ENCODE assay signal across 8 mouse cellular contexts in the genomic region with DNA sequence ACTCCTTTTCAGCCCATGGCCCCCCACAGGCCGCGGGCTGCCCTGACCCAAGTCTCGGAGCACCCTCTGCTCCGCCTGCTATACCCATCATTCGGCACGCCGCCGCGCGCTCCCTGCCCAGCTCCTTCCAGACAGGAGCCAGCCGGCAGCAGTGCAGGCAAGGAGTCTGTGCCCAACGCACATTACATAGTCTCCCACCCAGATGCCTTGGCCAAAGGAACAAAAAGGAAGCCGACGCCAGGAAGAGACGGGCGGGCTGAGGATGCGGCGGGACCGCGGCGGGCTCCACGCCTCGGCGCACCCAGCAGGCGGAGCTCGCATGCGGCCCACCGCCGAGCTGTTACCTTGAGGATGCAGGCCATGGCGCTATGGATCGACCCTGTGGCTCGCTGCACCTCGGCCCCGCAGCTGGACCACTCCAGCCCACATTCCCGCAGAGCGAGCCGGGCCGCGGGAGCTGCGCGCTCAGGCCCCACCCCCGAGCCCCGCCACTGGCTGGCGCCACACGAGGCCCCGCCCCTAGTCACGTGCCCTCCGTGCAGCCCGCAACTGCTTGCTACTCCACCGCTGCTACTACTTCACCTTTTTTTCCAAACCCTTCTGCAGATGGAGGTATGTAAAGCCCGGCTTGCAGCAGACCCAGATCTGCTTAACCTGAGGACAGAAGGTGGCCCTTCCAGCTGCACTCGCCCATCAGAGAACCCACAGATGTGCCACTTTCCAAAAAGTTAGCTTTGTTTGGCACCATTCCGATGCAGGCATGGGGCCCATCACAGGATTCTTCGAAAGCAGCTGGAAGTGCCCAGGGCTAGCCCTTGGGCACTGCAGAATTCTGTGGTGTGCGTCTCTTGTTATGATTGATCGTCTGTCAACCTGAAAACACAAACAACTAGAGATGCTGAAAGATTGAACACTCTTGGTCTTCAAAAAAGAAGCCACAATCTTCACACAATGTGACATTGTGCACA. TPM values are rescaled to one million over a fixed set of nuclear protein-coding genes. Genes with fewer than 3 reads are reported as not detected.
DNase-seq lines count a peak whose midpoint lies in the region; ATAC-seq and TF ChIP-seq lines count a peak whose summit lies in the region.

A gene (minus strand): TSS at position 474 of the 968 bp plus-strand sequence.

- no peaks in the 10 kb centered on the region for H3K9me3 ChIP-seq in E14TG2a.4 (ENCODE audit: low read length)
- no peaks in the 10 kb centered on the region for H3K9me3 ChIP-seq in forebrain, embryonic 11.5 days (ENCODE audit: control insufficient read depth, low read length)
- H3K9me3 ChIP-seq in heart, embryonic 16.5 days (replicated peaks; ENCODE audit: control insufficient read depth, low read length), result no peaks in the 10 kb centered on the region
- no peaks in the 10 kb centered on the region for H3K9me3 ChIP-seq in liver, embryonic 14.5 days (ENCODE audit: control insufficient read depth, low read length)
- H3K9me3 ChIP-seq in neural tube, embryonic 12.5 days, result no peaks in the 10 kb centered on the region
- H3K9me3 ChIP-seq in stomach, embryonic 16.5 days (replicated peaks; ENCODE audit: control insufficient read depth, low read length), result no peaks in the 10 kb centered on the region

- peak within 1 kb of the TSS; percentile 92 for H3K4me3 ChIP-seq in E14TG2a.4 (replicated peaks; ENCODE audit: low read length)
- H3K4me3 ChIP-seq in forebrain, embryonic 11.5 days (ENCODE audit: low read depth, low read length), result peak within 1 kb of the TSS; percentile 63
- peak within 1 kb of the TSS; percentile 82 for H3K4me3 ChIP-seq in heart, embryonic 16.5 days (ENCODE audit: low read length)
- peak within 1 kb of the TSS; percentile 71 to 96 for H3K4me3 ChIP-seq in liver, embryonic 14.5 days (ENCODE audit: insufficient read depth in 1 of 2, low read depth in 2 of 2, low read length in 2 of 2)
- peak within 1 kb of the TSS; percentile 66 for H3K4me3 ChIP-seq in neural tube, embryonic 12.5 days
- peak within 1 kb of the TSS; percentile 80 for H3K4me3 ChIP-seq in stomach, embryonic 16.5 days (replicated peaks; ENCODE audit: low read length)

- H3K4me2 ChIP-seq in forebrain, embryonic 11.5 days (ENCODE audit: low read depth, low read length, severe bottlenecking), result peak within 1 kb of the TSS; percentile 92
- peak within 1 kb of the TSS; percentile 98 for H3K4me2 ChIP-seq in heart, embryonic 16.5 days (ENCODE audit: low read depth, low read length)
- H3K4me2 ChIP-seq in liver, embryonic 14.5 days (ENCODE audit: low read depth), result peak within 1 kb of the TSS; percentile 89
- peak within 1 kb of the TSS; percentile 79 for H3K4me2 ChIP-seq in neural tube, embryonic 12.5 days (replicated peaks)
- H3K4me2 ChIP-seq in stomach, embryonic 16.5 days (ENCODE audit: low read depth, low read length), result peak within 1 kb of the TSS; percentile 93

- WGBS in forebrain, embryonic 11.5 days, result 3% methylated on average over 56 of the region's 56 CpGs
- 2% methylated on average over 56 of the region's 56 CpGs for WGBS in heart, embryonic 16.5 days
- WGBS in liver, embryonic 14.5 days (ENCODE audit: insufficient replicate concordance), result 3% methylated on average over 56 of the region's 56 CpGs
- WGBS in neural tube, embryonic 12.5 days, result 3% methylated on average over 55 of the region's 56 CpGs
- WGBS in stomach, embryonic 16.5 days, result 2% methylated on average over 56 of the region's 56 CpGs

- no peak for TF ChIP-seq EP300 in liver, embryonic 14.5 days (IDR thresholded peaks at IDR 0.05; ENCODE audit: low read depth)

- no peaks in the 10 kb centered on the region for H3K36me3 ChIP-seq in E14TG2a.4 (ENCODE audit: insufficient read depth, low read length)
- no peaks in the 10 kb centered on the region for H3K36me3 ChIP-seq in forebrain, embryonic 11.5 days (ENCODE audit: control insufficient read depth, insufficient read depth, low read length)
- H3K36me3 ChIP-seq in heart, embryonic 16.5 days (ENCODE audit: control insufficient read depth, insufficient read depth), result no peaks in the 10 kb centered on the region
- H3K36me3 ChIP-seq in liver, embryonic 14.5 days (replicated peaks; ENCODE audit: control insufficient read depth, insufficient read depth, low read depth), result no peaks in the 10 kb centered on the region
- H3K36me3 ChIP-seq in neural tube, embryonic 12.5 days, result no peaks in the 10 kb centered on the region
- no peaks in the 10 kb centered on the region for H3K36me3 ChIP-seq in stomach, embryonic 16.5 days (ENCODE audit: control insufficient read depth, insufficient read depth, low read length)

- 0 out of 2 replicates have a peak within 1 kb of the TSS, but pooled peaks have one; percentile 34 for H3K27ac ChIP-seq in forebrain, embryonic 11.5 days (ENCODE audit: low read depth, low read length)
- peak within 1 kb of the TSS; percentile 63; the same call in 1 of the 2 replicates for H3K27ac ChIP-seq in heart, embryonic 16.5 days (ENCODE audit: low read length)
- peak within 1 kb of the TSS; percentile 67 for H3K27ac ChIP-seq in liver, embryonic 14.5 days
- H3K27ac ChIP-seq in neural tube, embryonic 12.5 days, result peak within 1 kb of the TSS; percentile 63; the same call in 1 of the 2 replicates
- peak within 1 kb of the TSS; percentile 61 for H3K27ac ChIP-seq in stomach, embryonic 16.5 days (ENCODE audit: low read length)

- H3K4me1 ChIP-seq in E14TG2a.4 (replicated peaks; ENCODE audit: low read depth, low read length), result peaks cover 22% of the 10 kb centered on the region
- H3K4me1 ChIP-seq in forebrain, embryonic 11.5 days (replicated peaks; ENCODE audit: control insufficient read depth, insufficient read depth, low read length), result peaks cover 4% of the 10 kb centered on the region; the same call in 1 of the 2 replicates
- peaks cover 6% of the 10 kb centered on the region for H3K4me1 ChIP-seq in heart, embryonic 16.5 days (ENCODE audit: control insufficient read depth, insufficient read depth, low read length)
- H3K4me1 ChIP-seq in liver, embryonic 14.5 days (replicated peaks; ENCODE audit: control insufficient read depth in 2 of 2, insufficient read depth in 2 of 2, low read length in 1 of 2), result peaks cover 37 to 40% of the 10 kb centered on the region in 2 experiments
- peaks cover 15% of the 10 kb centered on the region for H3K4me1 ChIP-seq in neural tube, embryonic 12.5 days
- peaks cover 16% of the 10 kb centered on the region for H3K4me1 ChIP-seq in stomach, embryonic 16.5 days (ENCODE audit: control insufficient read depth, insufficient read depth, low read length)

- peak; percentile 99 for ATAC-seq in forebrain, embryonic 11.5 days (replicated peaks; ENCODE audit: low FRiP score)
- ATAC-seq in heart, embryonic 16.5 days (replicated peaks; ENCODE audit: extremely low read depth, insufficient read depth, low FRiP score), result peak; percentile 96
- ATAC-seq in liver, embryonic 14.5 days (ENCODE audit: insufficient read depth), result peak; percentile 93
- ATAC-seq in neural tube, embryonic 12.5 days (ENCODE audit: low FRiP score, low read depth), result peak; percentile 99
- ATAC-seq in stomach, embryonic 16.5 days (ENCODE audit: insufficient read depth, low FRiP score), result peak; percentile 98

- H3K9ac ChIP-seq in forebrain, embryonic 11.5 days (ENCODE audit: low read length), result peak within 1 kb of the TSS; percentile 85
- peak within 1 kb of the TSS; percentile 79 for H3K9ac ChIP-seq in heart, embryonic 16.5 days (ENCODE audit: low read length)
- peak within 1 kb of the TSS; percentile 95 for H3K9ac ChIP-seq in liver, embryonic 14.5 days (replicated peaks)
- H3K9ac ChIP-seq in neural tube, embryonic 12.5 days, result peak within 1 kb of the TSS; percentile 80
- peak within 1 kb of the TSS; percentile 82 for H3K9ac ChIP-seq in stomach, embryonic 16.5 days (ENCODE audit: low read length)

- DNase-seq in c-Kit-positive CD71-positive TER-119-negative erythroid progenitor cells, embryonic 14.5 days (ENCODE audit: low read depth), result peak; percentile 72
- peak; percentile 95 for DNase-seq in forebrain, embryonic 11.5 days (ENCODE audit: low spot score)
- peak; percentile 87 to 90 for DNase-seq in kidney, postnatal 25 days
- peak; percentile 68 to 70 (median 69) for DNase-seq in liver, embryonic 14.5 days (ENCODE audit: low read depth in 3 of 3, low spot score in 3 of 3)

- no peak for TF ChIP-seq CTCF in E14TG2a.4 (conservative IDR thresholded peaks at IDR 0.05; ENCODE audit: low read length)
- peak; percentile 28; the same call in 1 of the 2 replicates for TF ChIP-seq CTCF in liver, embryonic 14.5 days (IDR thresholded peaks at IDR 0.05; ENCODE audit: low read depth)

- peaks cover 22% of the 10 kb centered on the region for H3K27me3 ChIP-seq in E14TG2a.4 (ENCODE audit: insufficient read depth, low read length)
- H3K27me3 ChIP-seq in forebrain, embryonic 11.5 days (ENCODE audit: control insufficient read depth, insufficient read depth, low read length), result no peaks in the 10 kb centered on the region
- peaks cover 13% of the 10 kb centered on the region for H3K27me3 ChIP-seq in heart, embryonic 16.5 days (ENCODE audit: control insufficient read depth, insufficient read depth, low read length)
- no peaks in the 10 kb centered on the region; the same call in 1 of the 2 replicates for H3K27me3 ChIP-seq in liver, embryonic 14.5 days (ENCODE audit: control insufficient read depth, insufficient read depth, low read length)
- H3K27me3 ChIP-seq in neural tube, embryonic 12.5 days (replicated peaks), result no peaks in the 10 kb centered on the region
- no peaks in the 10 kb centered on the region for H3K27me3 ChIP-seq in stomach, embryonic 16.5 days (ENCODE audit: control insufficient read depth, insufficient read depth, low read length)

RNA-seq across cellular contexts. Expression of the gene that starts here (rescaled TPM):
- polyA plus RNA-seq in forebrain, embryonic 11.5 days (2014; fragmentation: Nextera tagmentation; extraction: Ambion mirVana), result 29.8 and 38.0 TPM in 2 replicates
- polyA plus RNA-seq in heart, embryonic 16.5 days (2015; fragmentation: Nextera tagmentation; extraction: Ambion mirVana), result 20.1 and 20.8 TPM in 2 replicates
- 0.74 and 2.9 TPM in 2 replicates for polyA plus RNA-seq in liver, embryonic 14.5 days (2012; rRNA removed)
- 5.7 and 8.5 TPM in 2 replicates for polyA plus RNA-seq in liver, embryonic 14.5 days (2014; fragmentation: Nextera tagmentation; extraction: Ambion mirVana)
- 29.2 and 34.8 TPM in 2 replicates for polyA plus RNA-seq in neural tube, embryonic 12.5 days (2016; fragmentation: Nextera tagmentation; extraction: Ambion mirVana)
- 32.4 and 34.9 TPM in 2 replicates for polyA plus RNA-seq in stomach, embryonic 16.5 days (2015; fragmentation: Nextera tagmentation; extraction: Ambion mirVana)

Comparison
In these comparisons a context has a peak if more than half of its experiments do, and no peak if none do; other contexts are left out.
1. Peak in every context shown above with its lines: DNase-seq, ATAC-seq, H3K4me3 ChIP-seq and H3K27ac ChIP-seq.